Mouse (Mus musculus): ENCODE data around the gene Ssmem1.

- TF ChIP-seq HCFC1 (IDR thresholded peaks at IDR 0.05; ENCODE audit: borderline replicate concordance, insufficient read depth, low read length) (no peak), ZNF384 (IDR thresholded peaks at IDR 0.05; ENCODE audit: low read depth, low read length) (no peak), ZC3H11A (IDR thresholded peaks at IDR 0.05; ENCODE audit: borderline replicate concordance, low read depth, low read length) (no peak), MAFK (IDR thresholded peaks at IDR 0.05; ENCODE audit: insufficient read depth, low read depth, low read length) (no peak)
Observed at GRCm38 (mm10) chr6:30486504-30486903, 23.1 kb upstream of the Ssmem1 start.

Measured in ES-E14 (cell line).